Mouse (Mus musculus) stomach, postnatal 0 days (tissue): ENCODE data around the gene Mvb12b. TPM values are rescaled to one million over a fixed set of nuclear protein-coding genes. Genes with fewer than 3 reads are reported as not detected.

ENCODE experiments used
- ATAC-seq: fragments of 200-750 bp; cut with Nextera tagmentation; 2 replicates; pipeline ENCODE4 v1.8.0; 2017; ENCODE audit not compliant: low FRiP score, low TSS enrichment
- DNase-seq: peaks from one replicate; pipeline ENCODE4 v3.0.0-alpha.2; 2016; ENCODE audit warnings: low spot score
- H3K27ac ChIP-seq: fragments of 300-500 bp; sonication (generic); replicated peaks from 2 replicates; pipeline ENCODE4 v1.5.1; 2014; ENCODE audit warnings: mild to moderate bottlenecking, control low read depth
- H3K27me3 ChIP-seq: fragments of 300-500 bp; sonication (generic); 2 replicates; pipeline ENCODE4 v1.6.1; 2014; ENCODE audit warnings: low read length; ENCODE audit not compliant: control insufficient read depth, insufficient read depth
- H3K36me3 ChIP-seq: fragments of 300-500 bp; sonication (generic); 2 replicates; pipeline ENCODE4 v1.6.1; 2014; ENCODE audit warnings: low read length, mixed read lengths; ENCODE audit not compliant: control insufficient read depth, insufficient read depth
- H3K4me1 ChIP-seq: fragments of 300-500 bp; sonication (generic); replicated peaks from 2 replicates; pipeline ENCODE4 v1.6.1; 2014; ENCODE audit warnings: antibody characterized with exemption; ENCODE audit not compliant: control insufficient read depth, insufficient read depth
- H3K4me2 ChIP-seq: fragments of 300-500 bp; sonication (generic); replicated peaks from 2 replicates; pipeline ENCODE4 v1.6.1; 2014; ENCODE audit warnings: low read depth, mild to moderate bottlenecking, control low read depth, moderate library complexity
- H3K4me3 ChIP-seq: fragments of 300-500 bp; sonication (generic); 2 replicates; pipeline ENCODE4 v1.5.1; 2014; ENCODE audit warnings: low read depth, low read length, control low read depth
- H3K9ac ChIP-seq: fragments of 300-500 bp; sonication (generic); 2 replicates; pipeline ENCODE4 v1.6.1; 2014; ENCODE audit warnings: mild to moderate bottlenecking, low read length, control low read depth, mixed read lengths
- H3K9me3 ChIP-seq: fragments of 300-500 bp; sonication (generic); 2 replicates; pipeline ENCODE4 v1.6.1; 2016; ENCODE audit warnings: low read length; ENCODE audit not compliant: control insufficient read depth
- CTCF ChIP-seq: IDR thresholded peaks from 2 replicates; pipeline ENCODE4 v1.5.1; 2016; ENCODE audit warnings: antibody characterized with exemption, low read depth, mild to moderate bottlenecking, moderate library complexity
- EP300 ChIP-seq: optimal IDR thresholded peaks from 2 replicates; pipeline ENCODE3; 2016; ENCODE audit warnings: antibody characterized with exemption
- WGBS: fragments of 180-500 bp; shearing (Covaris S2); extraction: QIAGEN DNeasy Blood & Tissue Kit; methylation state at CpG from one replicate; pipeline ENCODE4 v1.1.7; 2014; 5-methylcytosine and 5-hydroxymethylcytosine counted together
- polyA plus RNA-seq: library from polyadenylated mRNA; unstranded; fragments of >200 nt; fragmentation: Nextera tagmentation; extraction: Ambion mirVana; gene quantifications from 2 replicates; pipeline ENCODE4 v1.2.1, GENCODE M21; 2015

The Mvb12b gene
- polyA plus RNA-seq, 1 experiment from 2014 or later: 10.2 TPM

- no peak for ATAC-seq
- Histone ChIP-seq H3K27ac (no peak overlapping the region), H3K9ac (no peak overlapping the region), H3K9me3 (no peaks in the 10 kb centered on the region), H3K4me1 (no peaks in the 10 kb centered on the region), H3K27me3 (no peaks in the 10 kb centered on the region), H3K36me3 (peaks cover 10% of the 10 kb centered on the region; the same call in 1 of the 2 replicates), H3K4me2 (no peak overlapping the region), H3K4me3 (no peak overlapping the region)
- 83% methylated on average over 11 of the region's 11 CpGs for WGBS
- no peak for DNase-seq
- TF ChIP-seq CTCF (no peak), EP300 (no peak)
These were observed 62.7 kb downstream of the Mvb12b start for GRCm38 (mm10) chr2:33824935-33825514.

- Histone ChIP-seq H3K27ac (no peak overlapping the region), H3K27me3 (no peaks in the 10 kb centered on the region), H3K9ac (no peak overlapping the region), H3K4me2 (no peak overlapping the region), H3K9me3 (no peaks in the 10 kb centered on the region), H3K4me1 (no peaks in the 10 kb centered on the region), H3K4me3 (no peak overlapping the region), H3K36me3 (peaks cover 10% of the 10 kb centered on the region; the same call in 1 of the 2 replicates)
- DNase-seq (peak; percentile 88), ATAC-seq (peak; percentile 80)
- no peak for TF ChIP-seq EP300
- peak; percentile 100 for TF ChIP-seq CTCF
- WGBS: 37% methylated on average over 13 of the region's 13 CpGs
These were observed 65.8 kb downstream of the Mvb12b start for GRCm38 (mm10) chr2:33821677-33822607.

GRCm38 (mm10) chr2:33820450-33820849 is 67.3 kb downstream of the Mvb12b start:
- TF ChIP-seq EP300 (no peak), CTCF (no peak)
- no peak overlapping the region for H3K4me2 ChIP-seq
- H3K27ac ChIP-seq: no peak overlapping the region
- DNase-seq (no peak), ATAC-seq (no peak)
- no peaks in the 10 kb centered on the region for H3K27me3 ChIP-seq
- H3K4me3 ChIP-seq: no peak overlapping the region
- WGBS: 90% methylated on average over 3 of the region's 3 CpGs
- H3K4me1 ChIP-seq: no peaks in the 10 kb centered on the region
- H3K36me3 ChIP-seq: peaks cover 8% of the 10 kb centered on the region; the same call in 1 of the 2 replicates
- H3K9me3 ChIP-seq: no peaks in the 10 kb centered on the region
- H3K9ac ChIP-seq: no peak overlapping the region

- DNase-seq (no peak), ATAC-seq (no peak)
- Histone ChIP-seq H3K27ac (no peak overlapping the region), H3K27me3 (no peaks in the 10 kb centered on the region), H3K9ac (no peak overlapping the region), H3K4me1 (no peaks in the 10 kb centered on the region), H3K4me3 (no peak overlapping the region), H3K4me2 (no peak overlapping the region), H3K9me3 (no peaks in the 10 kb centered on the region), H3K36me3 (peaks cover 8% of the 10 kb centered on the region; the same call in 1 of the 2 replicates)
- 94% methylated on average over 5 of the region's 5 CpGs for WGBS
- TF ChIP-seq CTCF: no peak
- TF ChIP-seq EP300: no peak
These were observed 67.7 kb downstream of the Mvb12b start for GRCm38 (mm10) chr2:33820037-33820436.

DNA sequence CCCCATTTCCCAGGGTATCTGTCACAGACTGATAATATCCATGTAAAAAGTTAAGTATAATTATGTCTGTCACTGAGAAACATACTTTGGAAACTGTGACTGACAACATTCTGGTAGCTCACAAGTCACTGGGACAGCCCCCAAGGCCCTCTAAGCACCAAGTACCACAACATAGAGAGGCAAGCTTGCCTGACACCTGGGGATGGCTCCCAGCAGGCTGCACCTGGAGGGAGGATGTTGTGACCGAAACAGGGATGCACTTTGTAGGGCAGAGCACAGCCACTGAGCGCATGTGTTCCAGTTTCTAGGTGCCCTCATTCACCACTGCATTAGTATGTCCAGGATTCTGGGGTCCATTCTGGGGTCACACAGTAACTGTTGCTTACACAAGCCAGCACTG is 69.4 kb downstream of the Mvb12b start:
- ATAC-seq (no peak), DNase-seq (no peak)
- Histone ChIP-seq H3K4me3 (no peak overlapping the region), H3K4me1 (no peaks in the 10 kb centered on the region), H3K27ac (no peak overlapping the region), H3K4me2 (no peak overlapping the region), H3K36me3 (peaks cover 4% of the 10 kb centered on the region; the same call in 1 of the 2 replicates), H3K27me3 (no peaks in the 10 kb centered on the region), H3K9me3 (no peaks in the 10 kb centered on the region), H3K9ac (no peak overlapping the region)
- TF ChIP-seq CTCF (no peak), EP300 (no peak)
- 93% methylated on average over 2 of the region's 2 CpGs for WGBS
